Mouse (Mus musculus) neural tube, embryonic 11.5 days (tissue): ENCODE results near the gene Col27a1. TPM values are rescaled to one million over a fixed set of nuclear protein-coding genes. Genes with fewer than 3 reads are reported as not detected.
A peak's percentile ranks its signal among the peaks of the same experiment; 100 is the strongest.

Experiments used
- ATAC-seq: fragments of 200-750 bp; cut with Nextera tagmentation; 2 replicates; pipeline ENCODE4 v1.8.0; 2017; ENCODE audit warnings: moderate number of reproducible peaks, mild to moderate bottlenecking, moderate TSS enrichment, moderate library complexity; ENCODE audit not compliant: insufficient read depth, low FRiP score, low TSS enrichment
- DNase-seq: peaks from one replicate; pipeline ENCODE4 v3.0.0-alpha.2; 2015; ENCODE audit warnings: low spot score
- H3K27ac ChIP-seq: fragments of 300-500 bp; sonication (generic); 2 replicates; pipeline ENCODE4 v1.5.1; 2014; ENCODE audit warnings: low read depth, mild to moderate bottlenecking, low read length
- H3K27me3 ChIP-seq: fragments of 300-500 bp; sonication (generic); 2 replicates; pipeline ENCODE4 v1.6.1; 2014; ENCODE audit warnings: mild to moderate bottlenecking, low read length, mixed read lengths; ENCODE audit not compliant: control insufficient read depth, insufficient read depth
- H3K36me3 ChIP-seq: fragments of 300-500 bp; sonication (generic); 2 replicates; pipeline ENCODE4 v1.6.1; 2014; ENCODE audit warnings: mild to moderate bottlenecking, low read length, moderate library complexity, mixed read lengths; ENCODE audit not compliant: control insufficient read depth, insufficient read depth
- H3K4me1 ChIP-seq: fragments of 300-500 bp; sonication (generic); 2 replicates; pipeline ENCODE4 v1.6.1; 2014; ENCODE audit warnings: low read length, mixed read lengths; ENCODE audit not compliant: control insufficient read depth, insufficient read depth
- H3K4me2 ChIP-seq: fragments of 300-500 bp; sonication (generic); 2 replicates; pipeline ENCODE4 v1.6.1; 2014; ENCODE audit warnings: low read depth, mild to moderate bottlenecking, moderate library complexity
- H3K4me3 ChIP-seq: fragments of 300-500 bp; sonication (generic); 2 replicates; pipeline ENCODE4 v1.5.1; 2014; ENCODE audit warnings: low read depth, low read length
- H3K9ac ChIP-seq: fragments of 300-500 bp; sonication (generic); 2 replicates; pipeline ENCODE4 v1.6.1; 2014; ENCODE audit warnings: mild to moderate bottlenecking, low read length
- H3K9me3 ChIP-seq: fragments of 300-500 bp; sonication (generic); 2 replicates; pipeline ENCODE4 v1.6.1; 2016; ENCODE audit warnings: low read length; ENCODE audit not compliant: control insufficient read depth
- WGBS: fragments of 180-500 bp; shearing (Covaris S2); extraction: QIAGEN DNeasy Blood & Tissue Kit; methylation state at CpG from one replicate; pipeline ENCODE4 v1.1.7; 2014; 5-methylcytosine and 5-hydroxymethylcytosine counted together
- polyA plus RNA-seq: library from polyadenylated mRNA; unstranded; fragments of >200 nt; fragmentation: Nextera tagmentation; extraction: Ambion mirVana; gene quantifications from 2 replicates; pipeline ENCODE4 v1.2.1, GENCODE M21; 2014

The Col27a1 gene
- polyA plus RNA-seq, 1 experiment from 2014 or later = 3.5 TPM

- Histone ChIP-seq H3K4me1 (no peaks in the 10 kb centered on the region), H3K4me3 (no peak within 1 kb of the TSS), H3K4me2 (no peak within 1 kb of the TSS), H3K36me3 (no peaks in the 10 kb centered on the region), H3K27ac (no peak within 1 kb of the TSS), H3K27me3 (no peaks in the 10 kb centered on the region), H3K9me3 (no peaks in the 10 kb centered on the region), H3K9ac (no peak within 1 kb of the TSS)
- no peak for DNase-seq
- ATAC-seq = no peak
- WGBS = 88% methylated on average over 8 of the region's 8 CpGs
Measured at GRCm38 (mm10) chr4:63344295-63344694, 130.5 kb downstream of the Col27a1 start, which contains the start of gene Orm1. Gene Orm1, plus strand, starts transcription at chr4:63344560.

GRCm38 (mm10) chr4:63345261-63345660 lies 131.5 kb downstream of the Col27a1 start:
- ATAC-seq (no peak), DNase-seq (no peak)
- Histone ChIP-seq H3K27me3 (no peaks in the 10 kb centered on the region), H3K4me2 (no peak overlapping the region), H3K9ac (no peak overlapping the region), H3K27ac (no peak overlapping the region), H3K4me3 (no peak overlapping the region), H3K4me1 (no peaks in the 10 kb centered on the region), H3K9me3 (no peaks in the 10 kb centered on the region), H3K36me3 (no peaks in the 10 kb centered on the region)

DNA sequence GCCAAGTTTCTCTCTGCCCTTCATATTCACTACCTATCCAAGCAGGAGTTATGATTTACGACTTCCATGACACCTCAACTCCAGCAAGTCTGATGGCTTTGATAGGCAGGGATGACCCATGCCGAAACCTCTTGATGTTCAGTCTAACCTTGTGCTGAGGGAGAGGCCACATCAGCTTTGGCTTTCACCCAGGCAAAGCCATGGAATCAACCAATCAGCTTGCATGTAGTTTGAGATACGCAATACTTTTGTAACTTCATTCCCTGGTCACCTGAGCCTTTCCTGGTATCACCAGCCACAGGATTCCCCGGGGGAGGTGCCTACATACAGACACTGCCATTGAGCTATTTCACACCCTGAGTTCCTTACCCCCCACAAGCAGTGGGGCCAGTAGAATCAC lies 132.9 kb downstream of the Col27a1 start:
- H3K27ac ChIP-seq = no peak overlapping the region
- H3K9ac ChIP-seq = no peak overlapping the region
- H3K4me2 ChIP-seq = no peak overlapping the region
- ATAC-seq = no peak
- H3K4me1 ChIP-seq = no peaks in the 10 kb centered on the region
- no peak for DNase-seq
- no peaks in the 10 kb centered on the region for H3K27me3 ChIP-seq
- no peaks in the 10 kb centered on the region for H3K9me3 ChIP-seq
- 91% methylated on average over 4 of the region's 4 CpGs for WGBS
- H3K36me3 ChIP-seq = no peaks in the 10 kb centered on the region
- H3K4me3 ChIP-seq = no peak overlapping the region

DNA sequence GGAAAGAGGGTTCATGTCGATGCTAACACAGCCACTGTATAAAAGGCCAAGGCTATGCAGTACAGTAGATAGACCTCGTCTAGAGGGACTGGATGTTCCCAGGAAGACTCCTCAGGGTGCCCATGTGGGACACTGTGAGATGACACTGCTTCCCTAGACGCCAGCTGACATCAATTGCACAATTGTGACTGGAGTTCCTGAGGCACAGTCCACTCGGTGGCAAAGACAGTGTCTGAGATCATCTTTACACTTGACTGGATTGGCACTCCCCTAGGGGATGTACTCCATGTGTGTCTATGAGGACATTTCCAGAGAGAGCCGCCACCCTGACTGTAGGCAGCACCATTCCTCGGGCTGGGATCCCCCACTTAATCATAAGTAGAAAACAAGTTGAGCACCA lies 134.7 kb downstream of the Col27a1 start:
- WGBS = 69% methylated on average over 6 of the region's 6 CpGs
- no peak for ATAC-seq

GRCm38 (mm10) chr4:63355877-63356665 lies 142.3 kb downstream of the Col27a1 start, which contains the start of gene Orm3:
Gene Orm3, plus strand, starts transcription at chr4:63356162.
- H3K36me3 ChIP-seq = no peaks in the 10 kb centered on the region
- H3K4me2 ChIP-seq = no peak within 1 kb of the TSS
- H3K9ac ChIP-seq = no peak within 1 kb of the TSS
- 86% methylated on average over 4 of the region's 4 CpGs for WGBS
- no peaks in the 10 kb centered on the region for H3K27me3 ChIP-seq
- ATAC-seq = no peak
- no peak for DNase-seq
- H3K9me3 ChIP-seq = no peaks in the 10 kb centered on the region
- no peaks in the 10 kb centered on the region for H3K4me1 ChIP-seq
- H3K27ac ChIP-seq = no peak within 1 kb of the TSS
- no peak within 1 kb of the TSS for H3K4me3 ChIP-seq

More for the DNA sequence above, 134.7 kb downstream of the Col27a1 start:
- Histone ChIP-seq H3K27me3 (no peaks in the 10 kb centered on the region), H3K27ac (no peak overlapping the region), H3K36me3 (no peaks in the 10 kb centered on the region), H3K4me2 (no peak overlapping the region), H3K4me1 (no peaks in the 10 kb centered on the region), H3K9me3 (no peaks in the 10 kb centered on the region), H3K4me3 (no peak overlapping the region), H3K9ac (no peak overlapping the region)
- DNase-seq = no peak

GRCm38 (mm10) chr4:63356981-63357570 lies 143.3 kb downstream of the Col27a1 start:
- Histone ChIP-seq H3K4me3 (no peak overlapping the region), H3K9ac (no peak overlapping the region), H3K9me3 (no peaks in the 10 kb centered on the region), H3K36me3 (no peaks in the 10 kb centered on the region), H3K27me3 (no peaks in the 10 kb centered on the region), H3K4me2 (no peak overlapping the region), H3K4me1 (no peaks in the 10 kb centered on the region), H3K27ac (no peak overlapping the region)
- 45% methylated on average over 2 of the region's 2 CpGs for WGBS
- no peak for ATAC-seq
- DNase-seq = no peak

GRCm38 (mm10) chr4:63359861-63360260 lies 146.1 kb downstream of the Col27a1 start:
- Histone ChIP-seq H3K4me3 (no peak overlapping the region), H3K9me3 (no peaks in the 10 kb centered on the region), H3K27ac (no peak overlapping the region), H3K4me2 (no peak overlapping the region), H3K36me3 (no peaks in the 10 kb centered on the region), H3K27me3 (no peaks in the 10 kb centered on the region), H3K9ac (no peak overlapping the region), H3K4me1 (no peaks in the 10 kb centered on the region)
- ATAC-seq = no peak
- 88% methylated on average over 6 of the region's 6 CpGs for WGBS
- DNase-seq = no peak

DNA sequence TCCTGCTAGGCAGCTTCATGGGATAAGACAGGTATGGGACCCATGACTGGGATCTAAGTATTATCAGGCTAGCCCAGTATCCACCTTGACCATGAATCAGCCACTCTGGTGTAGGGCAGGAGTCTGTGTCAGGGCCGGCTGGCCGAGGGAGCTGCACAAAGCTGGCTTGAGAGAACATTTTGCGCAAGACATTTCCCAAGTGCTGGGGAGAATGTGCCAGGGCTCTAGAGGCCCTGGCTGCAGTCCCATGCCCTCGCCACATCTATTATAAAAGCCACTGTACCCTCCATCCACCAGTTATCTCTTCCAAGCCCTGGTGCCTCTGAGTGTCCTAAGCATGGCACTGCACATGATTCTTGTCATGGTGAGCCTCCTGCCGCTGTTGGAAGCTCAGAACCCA lies 148.3 kb downstream of the Col27a1 start, which contains the start of gene Orm2:
Gene Orm2, plus strand, starts transcription at position 300 of the 400 bp plus-strand sequence.
- DNase-seq = no peak
- WGBS = 91% methylated on average over 5 of the region's 5 CpGs

DNA sequence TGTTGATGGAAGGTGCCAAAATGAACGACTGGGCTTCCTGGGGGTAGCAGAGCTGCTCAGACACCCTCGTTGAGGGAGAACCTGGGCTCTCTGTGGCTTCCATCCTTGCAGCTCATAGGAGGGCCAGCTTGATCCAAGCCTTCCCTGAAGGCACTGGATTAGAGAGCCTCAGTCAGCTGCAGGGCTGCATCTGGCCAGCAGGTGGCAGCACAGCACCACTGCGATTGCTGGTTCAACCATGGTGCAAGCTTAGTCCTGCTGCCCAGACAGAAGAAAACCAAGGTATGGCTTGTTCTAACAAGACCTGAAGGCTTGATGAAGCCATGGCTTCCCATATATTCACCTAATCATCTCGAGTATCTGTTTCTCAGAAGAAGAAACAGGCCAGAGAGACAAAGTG lies 154.8 kb downstream of the Col27a1 start:
- H3K4me1 ChIP-seq = no peaks in the 10 kb centered on the region
- H3K9me3 ChIP-seq = no peaks in the 10 kb centered on the region
- WGBS = 14% methylated on average over 4 of the region's 4 CpGs
- no peaks in the 10 kb centered on the region for H3K27me3 ChIP-seq
- H3K27ac ChIP-seq = no peak overlapping the region
- no peak overlapping the region for H3K4me3 ChIP-seq
- H3K4me2 ChIP-seq = no peak overlapping the region
- peak; percentile 84 for DNase-seq
- no peaks in the 10 kb centered on the region; the same call in none of the 2 replicates for H3K36me3 ChIP-seq
- peak; percentile 66; the same call in 1 of the 2 replicates for ATAC-seq
- H3K9ac ChIP-seq = no peak overlapping the region

More for the DNA sequence above, 148.3 kb downstream of the Col27a1 start, which contains the start of gene Orm2:
- Histone ChIP-seq H3K4me3 (no peak within 1 kb of the TSS), H3K27ac (no peak within 1 kb of the TSS), H3K27me3 (no peaks in the 10 kb centered on the region), H3K9me3 (no peaks in the 10 kb centered on the region), H3K9ac (no peak within 1 kb of the TSS), H3K4me2 (no peak within 1 kb of the TSS), H3K4me1 (no peaks in the 10 kb centered on the region), H3K36me3 (no peaks in the 10 kb centered on the region)
- ATAC-seq = no peak
